Mouse (Mus musculus) hindbrain, embryonic 13.5 days (tissue): ENCODE data around the gene Cxcr1. TPM values are rescaled to one million over a fixed set of nuclear protein-coding genes. Genes with fewer than 3 reads are reported as not detected.

Experiments used
- ATAC-seq: fragments of 200-750 bp; cut with Nextera tagmentation; 2 replicates; pipeline ENCODE4 v1.8.0; 2017; ENCODE audit warnings: moderate TSS enrichment; ENCODE audit not compliant: low FRiP score
- H3K27ac ChIP-seq: fragments of 300-500 bp; sonication (generic); 2 replicates; pipeline ENCODE4 v1.5.1; 2015; ENCODE audit warnings: inconsistent platforms, mild to moderate bottlenecking, moderate library complexity
- H3K27me3 ChIP-seq: fragments of 300-500 bp; sonication (generic); 2 replicates; pipeline ENCODE4 v1.6.1; 2015; ENCODE audit warnings: mild to moderate bottlenecking, inconsistent platforms
- H3K36me3 ChIP-seq: fragments of 300-500 bp; sonication (generic); 2 replicates; pipeline ENCODE4 v1.6.1; 2015; ENCODE audit warnings: mild to moderate bottlenecking, inconsistent platforms
- H3K4me1 ChIP-seq: fragments of 300-500 bp; sonication (generic); replicated peaks from 2 replicates; pipeline ENCODE4 v1.6.1; 2015; ENCODE audit warnings: inconsistent platforms
- H3K4me2 ChIP-seq: fragments of 300-500 bp; sonication (generic); 2 replicates; pipeline ENCODE4 v1.6.1; 2015; ENCODE audit warnings: inconsistent platforms, mild to moderate bottlenecking, moderate library complexity
- H3K4me3 ChIP-seq: fragments of 300-500 bp; sonication (generic); 2 replicates; pipeline ENCODE4 v1.5.1; 2015; ENCODE audit warnings: mild to moderate bottlenecking, inconsistent platforms
- H3K9ac ChIP-seq: fragments of 300-500 bp; sonication (generic); 2 replicates; pipeline ENCODE4 v1.6.1; 2015; ENCODE audit warnings: mild to moderate bottlenecking, inconsistent platforms
- H3K9me3 ChIP-seq: fragments of 300-500 bp; sonication (generic); 2 replicates; pipeline ENCODE4 v1.6.1; 2016; ENCODE audit warnings: inconsistent platforms
- WGBS: fragments of 180-500 bp; shearing (Covaris S2); methylation state at CpG from one replicate; pipeline ENCODE4 v1.1.7; 2015; 5-methylcytosine and 5-hydroxymethylcytosine counted together
- polyA plus RNA-seq: library from polyadenylated mRNA; unstranded; fragments of >200 nt; fragmentation: Nextera tagmentation; extraction: Ambion mirVana; gene quantifications from 2 replicates; pipeline ENCODE4 v1.2.1, GENCODE M21; 2015

Gene Cxcr1
- not detected in 2 replicates for polyA plus RNA-seq

GRCm38 (mm10) chr1:74194445-74194844 is at the start of gene Cxcr1:
TSS of gene Cxcr1 (minus strand) at chr1:74194631.
- H3K27me3 ChIP-seq, result no peaks in the 10 kb centered on the region
- no peak within 1 kb of the TSS for H3K27ac ChIP-seq
- no peak within 1 kb of the TSS for H3K4me2 ChIP-seq
- 79% methylated on average over 8 of the region's 8 CpGs for WGBS
- H3K4me3 ChIP-seq, result no peak within 1 kb of the TSS
- ATAC-seq, result no peak
- no peaks in the 10 kb centered on the region for H3K9me3 ChIP-seq
- H3K36me3 ChIP-seq, result no peaks in the 10 kb centered on the region
- H3K9ac ChIP-seq, result no peak within 1 kb of the TSS
- H3K4me1 ChIP-seq, result no peaks in the 10 kb centered on the region; the same call in 1 of the 2 replicates

- Histone ChIP-seq H3K27me3 (no peaks in the 10 kb centered on the region), H3K9ac (no peak overlapping the region), H3K4me3 (no peak overlapping the region), H3K9me3 (no peaks in the 10 kb centered on the region), H3K36me3 (no peaks in the 10 kb centered on the region), H3K4me2 (no peak overlapping the region), H3K4me1 (peaks cover 48% of the 10 kb centered on the region), H3K27ac (no peak overlapping the region)
- ATAC-seq, result no peak
- 82% methylated on average over 4 of the region's 4 CpGs for WGBS
Observed at GRCm38 (mm10) chr1:74240832-74241231, 46.4 kb upstream of the Cxcr1 start.

- H3K4me1 ChIP-seq, result peaks cover 48% of the 10 kb centered on the region
- no peaks in the 10 kb centered on the region for H3K9me3 ChIP-seq
- no peaks in the 10 kb centered on the region for H3K27me3 ChIP-seq
- no peaks in the 10 kb centered on the region for H3K36me3 ChIP-seq
- no peak for ATAC-seq
- H3K4me3 ChIP-seq, result no peak overlapping the region
- H3K4me2 ChIP-seq, result no peak overlapping the region
- no peak overlapping the region for H3K9ac ChIP-seq
- peak overlapping the region; percentile 49 for H3K27ac ChIP-seq
- 68% methylated on average over 6 of the region's 6 CpGs for WGBS
Observed at GRCm38 (mm10) chr1:74240311-74240710, 45.9 kb upstream of the Cxcr1 start.

GRCm38 (mm10) chr1:74239618-74240017 is 45.2 kb upstream of the Cxcr1 start:
- H3K4me3 ChIP-seq, result no peak overlapping the region
- no peak for ATAC-seq
- H3K27me3 ChIP-seq, result no peaks in the 10 kb centered on the region
- no peaks in the 10 kb centered on the region for H3K36me3 ChIP-seq
- no peaks in the 10 kb centered on the region for H3K9me3 ChIP-seq
- H3K9ac ChIP-seq, result peak overlapping the region; percentile 53
- H3K4me1 ChIP-seq, result peaks cover 48% of the 10 kb centered on the region
- WGBS, result 70% methylated on average over 11 of the region's 11 CpGs
- H3K4me2 ChIP-seq, result peak overlapping the region; percentile 90
- no peak overlapping the region for H3K27ac ChIP-seq

- Histone ChIP-seq H3K4me1 (peaks cover 45% of the 10 kb centered on the region), H3K27me3 (no peaks in the 10 kb centered on the region), H3K9ac (peak overlapping the region; percentile 53), H3K4me3 (no peak overlapping the region), H3K4me2 (peak overlapping the region; percentile 90; the same call in 1 of the 2 replicates), H3K9me3 (no peaks in the 10 kb centered on the region), H3K27ac (no peak overlapping the region), H3K36me3 (no peaks in the 10 kb centered on the region)
- 79% methylated on average over 7 of the region's 7 CpGs for WGBS
- ATAC-seq, result no peak
Observed at GRCm38 (mm10) chr1:74239162-74239561, 44.7 kb upstream of the Cxcr1 start.

GRCm38 (mm10) chr1:74238136-74238535 is 43.7 kb upstream of the Cxcr1 start:
- Histone ChIP-seq H3K27me3 (no peaks in the 10 kb centered on the region), H3K4me3 (peak overlapping the region; percentile 99), H3K9ac (peak overlapping the region; percentile 99), H3K4me2 (peak overlapping the region; percentile 90), H3K36me3 (no peaks in the 10 kb centered on the region), H3K4me1 (peaks cover 42% of the 10 kb centered on the region), H3K9me3 (no peaks in the 10 kb centered on the region), H3K27ac (no peak overlapping the region)
- 73% methylated on average over 1 of the region's 1 CpGs for WGBS
- no peak for ATAC-seq

GRCm38 (mm10) chr1:74237671-74238070 is 43.2 kb upstream of the Cxcr1 start:
- H3K9me3 ChIP-seq, result no peaks in the 10 kb centered on the region
- peaks cover 42% of the 10 kb centered on the region for H3K4me1 ChIP-seq
- no peaks in the 10 kb centered on the region for H3K36me3 ChIP-seq
- H3K27ac ChIP-seq, result no peak overlapping the region
- H3K4me2 ChIP-seq, result peak overlapping the region; percentile 90
- H3K9ac ChIP-seq, result peak overlapping the region; percentile 99
- WGBS, result 50% methylated on average over 5 of the region's 5 CpGs
- H3K27me3 ChIP-seq, result no peaks in the 10 kb centered on the region
- ATAC-seq, result no peak
- peak overlapping the region; percentile 99 for H3K4me3 ChIP-seq

GRCm38 (mm10) chr1:74236590-74237317 is 42.3 kb upstream of the Cxcr1 start:
- H3K4me3 ChIP-seq, result peak overlapping the region; percentile 99
- WGBS, result 0% methylated on average over 45 of the region's 57 CpGs
- H3K9me3 ChIP-seq, result no peaks in the 10 kb centered on the region
- H3K4me1 ChIP-seq, result peaks cover 42% of the 10 kb centered on the region
- peak overlapping the region; percentile 90 for H3K4me2 ChIP-seq
- H3K9ac ChIP-seq, result peak overlapping the region; percentile 99
- peak; percentile 85 for ATAC-seq
- H3K27ac ChIP-seq, result peak overlapping the region; percentile 94
- H3K27me3 ChIP-seq, result no peaks in the 10 kb centered on the region
- no peaks in the 10 kb centered on the region for H3K36me3 ChIP-seq

- 2% methylated on average over 35 of the region's 55 CpGs for WGBS
- Histone ChIP-seq H3K9ac (peak within 1 kb of the TSS; percentile 99), H3K4me3 (peak within 1 kb of the TSS; percentile 99), H3K27me3 (no peaks in the 10 kb centered on the region), H3K4me1 (peaks cover 40% of the 10 kb centered on the region), H3K27ac (peak within 1 kb of the TSS; percentile 94), H3K9me3 (no peaks in the 10 kb centered on the region), H3K4me2 (peak within 1 kb of the TSS; percentile 90), H3K36me3 (no peaks in the 10 kb centered on the region)
- ATAC-seq, result peak; percentile 94
Observed at GRCm38 (mm10) chr1:74235938-74236589, 41.6 kb upstream of the Cxcr1 start, which contains the start of gene Arpc2. TSS of gene Arpc2 (plus strand) at chr1:74236084.

GRCm38 (mm10) chr1:74230992-74231391 is 36.6 kb upstream of the Cxcr1 start:
- Histone ChIP-seq H3K4me2 (no peak overlapping the region), H3K9ac (no peak overlapping the region), H3K4me1 (no peaks in the 10 kb centered on the region), H3K9me3 (no peaks in the 10 kb centered on the region), H3K27ac (no peak overlapping the region), H3K4me3 (no peak overlapping the region), H3K36me3 (no peaks in the 10 kb centered on the region), H3K27me3 (no peaks in the 10 kb centered on the region)
- WGBS, result no CpG with 5 or more reads among the region's 1 CpGs
- no peak for ATAC-seq

- Histone ChIP-seq H3K27me3 (no peaks in the 10 kb centered on the region), H3K9me3 (no peaks in the 10 kb centered on the region), H3K36me3 (no peaks in the 10 kb centered on the region), H3K4me3 (no peak overlapping the region), H3K9ac (no peak overlapping the region), H3K27ac (no peak overlapping the region), H3K4me2 (no peak overlapping the region), H3K4me1 (no peaks in the 10 kb centered on the region)
- 80% methylated on average over 2 of the region's 2 CpGs for WGBS
- ATAC-seq, result no peak
Observed at GRCm38 (mm10) chr1:74229942-74230341, 35.5 kb upstream of the Cxcr1 start.

- H3K27me3 ChIP-seq, result no peaks in the 10 kb centered on the region
- no peak overlapping the region for H3K4me2 ChIP-seq
- H3K9me3 ChIP-seq, result no peaks in the 10 kb centered on the region
- no peak overlapping the region for H3K9ac ChIP-seq
- no peaks in the 10 kb centered on the region for H3K4me1 ChIP-seq
- WGBS, result 89% methylated on average over 7 of the region's 7 CpGs
- H3K36me3 ChIP-seq, result no peaks in the 10 kb centered on the region
- no peak for ATAC-seq
- H3K27ac ChIP-seq, result no peak overlapping the region
- H3K4me3 ChIP-seq, result no peak overlapping the region
Observed at GRCm38 (mm10) chr1:74227317-74227716, 32.9 kb upstream of the Cxcr1 start.
